Mouse (Mus musculus) erythroid progenitor cell, adult 5-6 weeks (primary cell): ENCODE results near the gene Cfap52. TPM values are rescaled to one million over a fixed set of nuclear protein-coding genes. Genes with fewer than 3 reads are reported as not detected.

Experiments used
- total RNA-seq, 2 experiments: library from RNA; stranded (forward) in 1 of 2; stranded (reverse) in 1 of 2; fragments of 150-400 nt in 1 of 2; fragments of 186-747, 209-891 nt in 1 of 2; gene quantifications; 2 replicates each; pipeline versions ENCODE4 v1.2.3 to v1.2.4; 2015 to 2017; ENCODE audit warnings: low replicate concordance in 2 of 2

Gene Cfap52
- total RNA-seq, 2 experiments from 2014 or later: not detected

Other genes starting within 250 kb of the Cfap52 start
- gene Glp2r, start 194.5 kb downstream of the Cfap52 start, total RNA-seq (2015; ENCODE audit: low replicate concordance): not detected in 2 replicates
- gene Glp2r, start 194.5 kb downstream of the Cfap52 start, total RNA-seq (2017; ENCODE audit: low replicate concordance): not detected in 2 replicates
- not detected in 2 replicates for gene Gsg1l2, start 191.0 kb downstream of the Cfap52 start, total RNA-seq (2015; ENCODE audit: low replicate concordance)
- gene Gsg1l2, start 191.0 kb downstream of the Cfap52 start, total RNA-seq (2017; ENCODE audit: low replicate concordance): not detected in 2 replicates
- gene Dhrs7c, start 167.5 kb downstream of the Cfap52 start, total RNA-seq (2015; ENCODE audit: low replicate concordance): not detected in 2 replicates
- not detected in 2 replicates for gene Dhrs7c, start 167.5 kb downstream of the Cfap52 start, total RNA-seq (2017; ENCODE audit: low replicate concordance)
- not detected in 2 replicates for gene Usp43, start 43.5 kb downstream of the Cfap52 start, total RNA-seq (2015; ENCODE audit: low replicate concordance)
- gene Usp43, start 43.5 kb downstream of the Cfap52 start, total RNA-seq (2017; ENCODE audit: low replicate concordance): not detected in 2 replicates
- 7.6 and 14.7 TPM in 2 replicates for gene Stx8, start 542 bp upstream of the Cfap52 start, total RNA-seq (2015; ENCODE audit: low replicate concordance)
- 3.3 and 8.7 TPM in 2 replicates for gene Stx8, start 542 bp upstream of the Cfap52 start, total RNA-seq (2017; ENCODE audit: low replicate concordance)